Mouse (Mus musculus) cerebellum, adult 9-11 months (tissue): ENCODE measurements around the gene Syt2.

ENCODE experiments used
- DNase-seq: peaks from one replicate; pipeline ENCODE4 v3.0.0; 2022

Gene Syt2

GRCm38 (mm10) chr1:134707516-134707915, 61.0 kb downstream of the Syt2 start:
- no peak for DNase-seq

DNA sequence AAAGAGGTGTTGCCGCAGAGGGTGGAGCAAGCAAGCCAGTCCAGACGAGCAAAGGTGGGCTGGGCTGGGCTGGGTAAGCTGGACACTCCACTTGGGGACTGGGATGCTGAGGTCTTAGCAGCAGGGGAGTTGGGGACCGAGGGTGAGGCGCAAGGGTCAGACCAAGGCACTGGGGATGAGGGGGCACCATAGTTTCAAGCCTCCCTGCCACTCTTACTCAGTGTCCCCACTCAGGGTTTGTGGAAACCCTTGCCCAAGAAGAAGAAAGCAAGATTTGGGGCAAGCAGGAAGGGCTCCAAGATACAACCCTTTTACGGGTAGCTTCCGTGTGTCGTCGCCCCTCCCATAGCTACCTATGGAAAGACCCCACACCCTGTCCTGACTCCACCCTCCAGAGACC, 61.8 kb downstream of the Syt2 start:
- DNase-seq = peak; percentile 54

DNA sequence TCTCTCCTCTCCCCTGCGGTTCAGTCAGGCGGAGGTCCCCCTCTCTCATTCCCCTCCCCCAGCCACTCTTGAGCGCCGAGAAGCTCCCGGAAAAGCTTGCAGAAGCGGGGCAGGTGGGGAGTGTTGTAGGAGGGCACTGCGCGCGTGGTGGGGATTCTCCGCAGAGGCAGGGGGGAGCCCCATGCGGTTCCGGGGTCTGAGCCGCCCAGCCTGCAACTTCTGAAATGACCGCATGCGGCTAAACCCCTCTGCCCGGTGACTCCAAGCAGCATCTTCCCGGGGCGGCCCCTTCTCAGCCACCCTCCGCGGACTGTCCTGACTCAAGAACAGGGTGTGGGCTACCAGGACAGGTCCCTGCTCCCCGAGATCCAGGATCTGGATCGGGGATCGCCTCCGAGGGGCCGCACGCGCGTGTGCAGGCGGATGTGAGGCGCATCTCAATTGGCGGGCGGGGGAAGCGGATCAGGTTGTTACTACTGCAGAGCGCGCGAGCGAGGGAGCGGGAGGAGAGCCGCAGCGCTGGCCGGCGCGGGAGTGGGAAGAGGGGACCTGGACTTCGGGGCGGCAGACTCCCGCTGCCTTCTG, 62.4 kb downstream of the Syt2 start:
- peak; percentile 81 for DNase-seq

DNA sequence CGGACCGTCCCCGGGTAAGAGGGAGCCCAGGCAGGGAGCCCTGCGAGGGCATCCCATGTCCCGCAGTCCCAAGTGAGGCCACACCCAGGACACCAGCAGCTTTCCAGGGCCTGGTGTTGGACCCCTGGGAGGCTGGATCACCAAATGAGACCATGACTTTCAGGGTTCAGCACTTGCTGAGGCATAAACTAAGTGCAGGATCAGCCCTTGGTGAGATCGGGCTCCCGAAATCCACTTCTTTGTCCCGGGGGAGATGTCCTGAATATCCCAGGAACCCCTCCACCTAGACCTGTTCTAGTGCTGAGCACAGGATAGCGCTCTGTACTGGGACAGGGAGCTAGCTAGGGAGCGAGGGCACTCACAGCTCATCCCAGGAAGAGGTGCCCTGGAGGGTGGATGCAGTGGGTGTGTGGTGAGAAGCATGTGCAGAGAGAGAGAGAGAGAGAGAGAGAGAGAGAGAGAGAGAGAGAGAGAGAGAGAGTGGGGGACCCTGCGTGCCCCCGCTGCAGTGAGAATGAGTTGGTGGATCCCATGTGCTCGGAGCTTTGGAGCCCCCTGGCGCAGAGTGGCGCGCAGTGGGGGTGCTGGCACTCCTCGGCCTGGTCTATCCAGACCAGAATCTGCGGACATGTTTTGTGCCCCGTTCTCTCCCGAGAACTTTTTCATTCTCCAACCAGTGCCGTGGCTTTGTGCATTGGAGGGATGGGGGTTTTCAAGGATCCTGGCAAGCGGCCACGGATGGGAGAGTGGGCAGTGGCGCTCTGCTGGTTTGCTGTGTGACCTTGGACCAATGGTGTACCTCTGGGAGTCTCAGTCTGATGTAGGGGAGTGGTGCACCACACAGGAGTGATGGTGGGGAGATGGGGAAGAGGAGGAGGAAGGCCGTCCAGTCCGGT, 63.2 kb downstream of the Syt2 start:
- DNase-seq = peak; percentile 79

- DNase-seq = peak; percentile 56
These were observed 64.6 kb downstream of the Syt2 start for GRCm38 (mm10) chr1:134711061-134711460.

- no peak for DNase-seq
These were observed 65.2 kb downstream of the Syt2 start for GRCm38 (mm10) chr1:134711653-134712052.

DNA sequence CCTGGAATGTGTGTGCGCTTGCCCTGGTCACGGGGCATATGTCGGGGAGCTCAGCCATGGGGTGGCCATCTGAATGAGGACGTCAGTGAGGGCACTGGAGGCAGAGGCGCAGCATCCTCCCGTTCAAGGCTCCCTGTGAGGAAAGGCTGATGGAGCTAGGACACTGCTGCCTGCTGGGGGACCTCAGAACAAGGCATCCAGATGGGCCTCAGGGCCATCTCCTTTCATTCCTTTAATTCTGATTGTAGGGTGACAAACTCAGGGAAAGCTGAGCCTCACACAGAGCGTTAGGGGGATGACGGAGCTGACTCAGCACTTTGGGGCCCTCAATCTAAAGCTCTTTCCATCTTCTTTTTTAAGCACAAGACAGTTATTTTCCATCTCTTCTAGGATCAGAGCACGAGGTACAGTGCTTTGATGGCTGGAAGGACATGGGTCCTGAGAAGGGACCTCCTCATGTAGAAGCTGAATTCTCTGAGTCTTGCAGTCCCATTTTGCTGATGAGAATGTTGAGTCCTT, 66.4 kb downstream of the Syt2 start:
- no peak for DNase-seq

DNA sequence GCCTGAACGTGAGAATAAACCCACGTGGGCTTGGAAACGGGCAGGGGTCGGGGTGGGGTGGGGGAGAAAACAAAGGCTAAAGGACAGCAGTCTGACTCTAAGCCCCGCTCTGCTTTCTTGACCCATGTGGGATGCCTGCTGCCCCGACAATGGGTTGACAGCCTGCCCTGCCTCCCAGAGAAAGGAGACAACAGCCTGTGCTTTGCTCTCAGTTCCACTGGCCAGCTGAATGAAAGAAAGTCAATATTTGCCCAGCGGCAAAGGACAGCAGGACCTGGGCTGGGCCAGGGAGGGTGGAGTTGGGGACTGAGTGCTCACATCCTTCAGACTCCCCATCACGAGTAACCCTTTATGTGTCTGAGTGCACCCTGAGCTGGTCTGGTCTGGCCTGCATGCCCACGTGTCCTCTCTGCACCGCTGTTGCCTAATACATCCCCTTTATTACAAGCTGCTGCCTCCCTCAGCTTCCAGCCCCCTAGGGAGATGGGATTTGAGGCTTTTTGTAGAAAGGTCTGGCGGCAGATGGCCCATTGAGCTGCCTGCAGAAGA, 67.0 kb downstream of the Syt2 start:
- peak; percentile 62 for DNase-seq

DNA sequence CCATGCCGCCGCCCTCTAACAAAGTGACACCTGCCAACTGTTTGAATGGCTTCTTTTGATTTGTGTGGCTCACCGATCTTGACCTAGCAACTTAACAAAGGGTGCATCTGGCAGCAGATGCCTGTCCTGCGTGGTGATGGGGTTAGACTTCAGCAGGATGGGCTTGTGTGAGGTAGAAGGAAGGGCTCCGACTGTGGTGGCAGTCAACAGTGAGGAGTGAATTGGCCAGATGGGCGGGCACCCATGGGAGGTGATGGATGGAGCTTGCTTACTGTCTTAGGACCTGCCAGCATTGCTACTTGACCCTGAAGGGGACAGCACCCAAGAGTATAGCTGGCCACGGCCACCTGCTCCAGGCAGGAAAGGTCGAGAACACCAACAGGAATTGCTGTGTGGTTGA, 67.7 kb downstream of the Syt2 start:
- DNase-seq = peak; percentile 72

- peak; percentile 89 for DNase-seq
These were observed 68.6 kb downstream of the Syt2 start for GRCm38 (mm10) chr1:134715092-134715491.

- DNase-seq = peak; percentile 63
These were observed 73.3 kb downstream of the Syt2 start for GRCm38 (mm10) chr1:134719718-134720304.

DNA sequence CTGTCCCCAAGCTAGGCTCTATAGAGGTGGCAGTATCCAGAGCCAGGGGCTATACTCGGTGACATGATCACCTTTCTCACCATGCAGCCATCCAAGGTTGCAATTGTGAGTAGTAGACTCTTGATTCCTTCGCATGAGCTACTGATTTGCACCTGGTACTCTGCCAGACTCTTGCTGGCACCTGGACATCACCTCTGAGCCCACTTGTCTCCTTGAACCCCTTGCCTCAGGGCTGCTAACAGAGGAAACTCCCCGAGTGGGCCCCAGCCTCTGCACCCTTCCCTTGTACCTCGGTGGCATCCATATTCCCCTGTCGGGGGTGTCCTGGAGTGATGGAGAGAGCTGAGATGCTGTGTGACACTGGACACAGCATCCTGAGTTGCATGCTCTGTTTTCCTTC, 75.0 kb downstream of the Syt2 start:
- peak; percentile 66 for DNase-seq

DNA sequence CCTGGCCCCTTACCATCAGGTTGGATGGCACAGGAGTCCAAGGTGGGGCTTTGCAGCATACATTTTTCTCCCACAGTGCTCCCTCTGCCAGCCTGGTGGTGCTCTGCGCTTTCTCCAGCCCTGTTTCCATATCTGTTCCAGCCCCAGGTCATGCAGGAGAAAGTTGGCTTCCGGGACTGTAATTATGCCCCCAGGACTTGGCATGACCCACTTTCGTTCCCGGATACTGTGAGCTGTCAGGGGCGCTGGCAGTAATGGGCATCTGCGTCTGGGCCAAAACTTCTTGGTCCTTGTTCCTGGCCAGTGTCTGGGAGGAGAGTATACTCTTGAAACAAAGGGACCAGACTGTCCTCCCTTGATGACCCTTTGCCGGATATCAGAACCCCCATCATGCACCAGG, 76.4 kb downstream of the Syt2 start:
- DNase-seq = peak; percentile 89

DNA sequence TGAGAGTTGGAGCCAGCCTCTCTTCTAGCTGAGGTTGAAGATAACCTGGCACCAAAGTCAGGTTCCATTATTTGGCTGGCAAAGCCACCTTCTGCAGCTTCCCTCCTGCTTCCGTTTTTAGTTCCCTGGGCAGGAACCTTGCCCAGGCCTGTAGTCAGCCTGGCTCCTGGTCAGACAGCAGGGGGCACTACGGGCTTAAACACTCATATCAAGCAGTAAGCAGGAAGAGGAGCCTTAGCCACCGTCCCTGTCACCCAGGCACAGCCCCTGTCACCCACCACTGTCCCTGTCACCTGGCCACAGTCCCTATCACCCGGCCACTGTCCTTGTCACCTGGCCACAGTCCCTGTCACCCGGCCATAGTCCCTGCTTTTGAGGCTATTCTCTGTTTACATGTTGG, 78.8 kb downstream of the Syt2 start:
- DNase-seq = peak; percentile 96

DNA sequence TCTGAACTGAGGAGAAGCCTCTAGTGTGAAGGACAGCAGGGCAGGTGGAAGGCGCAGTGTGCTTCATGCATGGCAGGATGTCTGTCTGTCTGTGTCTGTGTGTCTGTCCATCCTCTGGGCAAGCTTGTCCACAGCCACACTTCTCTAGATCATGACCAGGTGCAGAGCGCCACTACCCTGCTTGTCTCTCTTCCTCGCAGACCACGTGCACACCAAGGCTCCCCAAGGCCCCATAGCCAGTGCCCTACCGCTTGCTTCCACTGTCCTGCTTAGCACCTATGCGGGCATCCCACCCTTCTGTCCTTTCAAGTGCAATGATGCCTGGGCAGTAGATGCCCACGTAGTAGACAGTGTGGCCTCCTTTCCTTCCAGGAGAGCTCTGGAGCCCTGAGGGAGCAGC, 80.0 kb downstream of the Syt2 start:
- DNase-seq = peak; percentile 50

DNA sequence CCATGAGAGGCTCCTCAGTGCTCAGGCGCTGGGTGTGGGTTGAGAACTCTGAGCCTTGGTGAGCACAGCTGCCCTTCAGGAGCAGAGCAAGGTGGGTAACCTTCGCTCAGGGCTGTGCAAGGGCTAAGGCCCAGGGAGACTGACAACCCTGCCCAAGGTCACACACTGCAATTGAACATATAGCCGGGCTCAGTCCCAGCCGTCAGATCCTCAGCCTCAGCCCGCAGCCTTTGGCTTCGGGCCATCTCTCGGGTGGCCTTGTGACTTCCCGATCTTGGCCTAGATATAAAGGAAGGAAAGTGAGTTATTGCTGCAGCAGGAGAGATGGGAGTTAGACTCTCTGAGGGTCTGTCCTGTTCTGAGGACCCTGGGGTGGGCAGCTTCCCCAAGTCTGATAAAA, 80.8 kb downstream of the Syt2 start:
- peak; percentile 75 for DNase-seq

DNA sequence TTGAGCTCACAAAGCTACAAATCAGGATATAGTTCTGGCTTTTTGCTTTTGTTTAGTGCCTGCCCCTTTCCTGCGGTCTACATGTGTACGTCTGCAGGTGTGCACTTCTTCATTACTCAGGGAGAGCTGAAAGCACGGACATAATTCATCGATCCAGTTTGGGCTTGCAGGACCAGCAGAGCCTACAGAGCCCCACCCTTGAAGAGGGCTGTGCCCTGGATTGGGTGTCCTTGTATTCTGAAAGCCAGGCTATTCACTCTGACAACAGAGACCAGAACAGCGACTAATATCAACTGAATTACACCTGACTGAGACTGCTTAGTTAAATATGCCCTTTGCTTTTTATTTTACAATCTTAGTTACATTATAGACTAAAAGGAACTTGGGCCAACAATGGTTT, 87.2 kb downstream of the Syt2 start:
- no peak for DNase-seq

DNA sequence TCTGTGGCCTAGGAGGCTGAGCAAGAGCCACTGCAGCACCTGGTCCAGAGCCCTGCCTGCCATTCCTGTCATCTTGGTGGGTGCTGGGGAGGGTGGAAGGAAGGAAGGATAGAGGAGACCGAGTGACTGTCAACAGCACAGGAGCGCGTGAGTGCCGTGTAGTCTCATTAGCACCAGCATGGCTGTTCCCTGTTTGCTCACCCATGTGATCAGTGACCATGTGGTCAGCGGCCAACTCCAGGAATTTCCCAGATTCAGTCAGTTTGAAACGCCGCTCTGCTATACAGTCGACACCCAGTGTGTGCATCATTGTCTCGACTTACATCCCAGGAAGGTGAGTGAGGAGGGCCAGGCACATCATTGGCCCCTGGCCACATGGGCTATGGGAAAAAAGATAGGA, 91.0 kb downstream of the Syt2 start:
- peak; percentile 62 for DNase-seq

DNA sequence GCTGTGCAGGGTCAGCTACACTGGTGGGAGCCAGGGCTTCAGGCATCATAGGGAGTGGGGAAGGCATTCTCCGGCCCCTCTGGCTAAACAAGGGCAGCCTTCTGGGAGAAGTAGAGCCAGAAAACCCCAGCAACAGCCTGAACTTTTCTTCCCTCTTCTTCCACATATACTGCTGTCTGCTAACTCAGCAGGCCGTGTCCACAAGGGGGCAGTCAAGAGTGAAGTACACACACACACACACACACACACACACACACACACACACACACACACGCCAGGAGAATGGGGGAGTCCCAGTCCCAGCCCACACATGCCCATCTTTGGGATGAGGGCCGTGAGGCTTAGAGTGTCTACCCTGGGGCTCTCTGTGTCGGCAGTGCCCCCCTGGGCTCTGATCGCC, 95.0 kb downstream of the Syt2 start:
- DNase-seq = peak; percentile 39

- DNase-seq = peak; percentile 23
These were observed 95.6 kb downstream of the Syt2 start for GRCm38 (mm10) chr1:134741946-134742661.

GRCm38 (mm10) chr1:134745648-134746047, 99.2 kb downstream of the Syt2 start:
- DNase-seq = peak; percentile 43

DNA sequence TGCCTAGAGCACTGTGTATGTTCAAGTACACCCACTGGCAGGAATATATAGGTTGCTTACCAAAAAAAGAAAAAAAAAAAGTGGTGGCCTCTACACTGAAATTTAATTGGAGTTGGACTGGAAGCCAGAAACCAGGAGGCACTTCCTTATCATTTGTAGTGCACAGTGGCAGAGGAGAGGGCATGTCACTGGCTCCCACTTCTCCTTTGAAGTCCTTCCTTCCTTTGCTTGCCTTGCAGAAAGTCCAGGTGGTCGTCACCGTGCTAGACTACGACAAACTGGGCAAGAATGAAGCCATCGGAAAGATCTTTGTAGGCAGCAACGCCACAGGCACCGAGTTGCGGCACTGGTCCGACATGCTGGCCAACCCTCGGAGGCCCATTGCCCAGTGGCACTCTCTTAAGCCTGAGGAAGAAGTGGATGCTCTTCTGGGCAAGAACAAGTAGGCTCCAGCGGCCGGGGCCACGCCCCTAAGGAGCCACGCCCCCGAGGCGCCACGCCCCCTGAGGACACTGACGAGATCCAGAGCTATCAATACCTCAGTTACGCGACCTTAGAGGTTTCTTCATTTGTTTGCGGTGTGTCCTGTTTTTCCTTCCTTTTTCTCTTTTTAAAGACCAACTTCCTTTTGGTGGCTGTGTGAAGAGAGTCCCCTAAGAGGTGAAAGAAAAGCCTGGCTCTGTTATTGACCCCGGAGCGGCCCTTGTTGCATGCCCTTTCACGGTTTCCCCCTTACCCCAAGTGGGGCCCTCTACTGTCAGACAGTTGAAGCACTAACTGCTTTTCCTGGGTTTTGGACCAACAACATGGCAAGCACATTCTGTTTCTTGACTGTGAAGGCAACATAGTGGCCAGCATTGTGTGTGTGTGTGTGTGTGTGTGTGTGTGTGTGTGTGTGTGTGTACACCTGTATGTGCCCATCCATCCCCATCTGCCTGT, 101.0 kb downstream of the Syt2 start:
- DNase-seq = peak; percentile 52
